In genomic region chr17:15787036-15787435, GRCm38 (mm10) we compare ENCODE assay signal across 8 mouse cellular contexts. TPM values are rescaled to one million over a fixed set of nuclear protein-coding genes. Genes with fewer than 3 reads are reported as not detected.
DNase-seq lines count a peak whose midpoint lies in the region; ATAC-seq lines count a peak whose summit lies in the region.

No protein-coding gene starts in this region.

- ATAC-seq in megakaryocyte, adult 5-6 weeks (ENCODE audit: poor library complexity, severe bottlenecking): peak; percentile 56; the same call in 1 of the 2 replicates

- peak; percentile 25 for DNase-seq in cerebellum, adult 8-10 months
- no peak for DNase-seq in cerebellum, adult 11-12 months
- peak; percentile 54 for DNase-seq in layer of hippocampus, adult 11-12 months (ENCODE audit: low spot score)
- DNase-seq in layer of hippocampus, adult 9-11 months: no peak
- DNase-seq in 416B (ENCODE audit: low read depth): peak; percentile 60
- peak; percentile 32 for DNase-seq in c-Kit-negative CD71-positive TER-119-positive erythroid progenitor cells, embryonic 14.5 days (ENCODE audit: low read depth, low spot score)
- no peak for DNase-seq in gastrocnemius, postnatal 4 days (ENCODE audit: low spot score in 2 of 2)

RNA-seq across cellular contexts. Expression of gene Rgmb, which starts 43.8 kb away (rescaled TPM):
- 3.4 and 3.8 TPM in 2 replicates for total RNA-seq in megakaryocyte, adult 5-6 weeks (2015)
- total RNA-seq in megakaryocyte, adult 5-6 weeks (2017): 1.7 and 2.3 TPM in 2 replicates
- 10 to 100 TPM; 70.7 to 85.5 TPM for total RNA-seq in gastrocnemius, postnatal 4 days (2021)

Comparison
In these comparisons a context has a peak if more than half of its experiments do, and no peak if none do; other contexts are left out.
1. DNase-seq: peak in cerebellum, adult 8-10 months (single experiment), layer of hippocampus, adult 11-12 months (single experiment), 416B (single experiment) and c-Kit-negative CD71-positive TER-119-positive erythroid progenitor cells, embryonic 14.5 days (single experiment); none in cerebellum, adult 11-12 months (single experiment), layer of hippocampus, adult 9-11 months (single experiment) and gastrocnemius, postnatal 4 days (0 of 2).
2. RNA of gene Rgmb, which starts 43.8 kb away (total RNA-seq): 70.7 to 85.5 TPM in gastrocnemius, postnatal 4 days; 1.7 to 3.8 TPM in megakaryocyte, adult 5-6 weeks; every median in the first group is over 10 times any median in the second.